Mouse (Mus musculus): ENCODE data around the gene Ugt1a2. TPM values are rescaled to one million over a fixed set of nuclear protein-coding genes. Genes with fewer than 3 reads are reported as not detected.

Ugt1a2 gene
- total RNA-seq, 2 experiments from 2014 or later: 1.2 TPM; not detected in 1

- no peak for ATAC-seq (replicated peaks; ENCODE audit: poor library complexity, severe bottlenecking)
These were observed 55.1 kb downstream of the Ugt1a2 start for GRCm38 (mm10) chr1:88255466-88255857.

- no peak for ATAC-seq (replicated peaks; ENCODE audit: poor library complexity, severe bottlenecking)
These were observed 55.8 kb downstream of the Ugt1a2 start for GRCm38 (mm10) chr1:88255989-88256754.

GRCm38 (mm10) chr1:88256886-88257663, 56.7 kb downstream of the Ugt1a2 start:
- no peak for ATAC-seq (replicated peaks; ENCODE audit: poor library complexity, severe bottlenecking)

DNA sequence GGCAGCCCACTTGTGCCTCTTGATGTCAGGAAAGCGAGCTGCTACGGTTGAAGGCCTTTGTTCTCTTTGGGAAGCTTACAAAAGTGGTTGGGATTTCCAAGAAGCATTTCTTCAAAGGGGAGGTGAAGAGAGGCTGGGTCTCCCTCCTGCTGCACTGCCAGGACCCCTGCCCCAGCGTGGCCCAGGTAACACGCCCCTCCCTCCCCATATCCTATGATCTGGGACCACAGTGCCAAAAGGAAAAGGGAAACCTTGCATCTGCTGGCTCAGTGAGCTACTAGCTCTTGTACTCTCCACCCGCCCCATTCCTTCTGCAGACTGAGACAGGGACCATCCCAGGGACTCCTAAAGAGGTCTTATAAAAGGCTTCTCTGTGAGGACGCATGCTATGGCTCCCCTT, 57.3 kb downstream of the Ugt1a2 start:
- no peak for ATAC-seq (replicated peaks; ENCODE audit: poor library complexity, severe bottlenecking)

DNA sequence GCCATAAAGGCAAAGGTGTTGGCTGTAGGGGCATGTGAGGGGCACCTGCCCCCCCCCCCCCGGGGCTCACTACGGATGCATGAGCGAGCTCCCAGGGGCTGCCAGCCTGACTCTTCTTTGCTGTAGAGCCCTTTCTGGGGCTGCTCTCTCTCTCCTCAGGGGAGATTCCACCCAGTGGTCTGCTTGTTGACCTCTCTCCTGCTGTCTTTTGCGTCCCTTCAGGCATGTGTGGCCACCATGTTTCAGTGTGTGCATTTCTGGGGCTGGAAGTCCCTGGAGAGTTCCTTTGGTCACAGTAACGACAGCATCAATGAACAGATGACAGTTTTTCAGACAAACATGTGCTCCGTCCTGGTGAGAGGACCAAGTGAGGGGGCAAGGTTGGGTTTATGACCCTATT, 58.0 kb downstream of the Ugt1a2 start:
- ATAC-seq (replicated peaks; ENCODE audit: poor library complexity, severe bottlenecking): no peak

GRCm38 (mm10) chr1:88258881-88259642, 58.7 kb downstream of the Ugt1a2 start:
- peak; percentile 6; the same call in 1 of the 2 replicates for ATAC-seq (replicated peaks; ENCODE audit: poor library complexity, severe bottlenecking)

- ATAC-seq (replicated peaks; ENCODE audit: poor library complexity, severe bottlenecking): no peak
These were observed 59.2 kb downstream of the Ugt1a2 start for GRCm38 (mm10) chr1:88259643-88260024.

DNA sequence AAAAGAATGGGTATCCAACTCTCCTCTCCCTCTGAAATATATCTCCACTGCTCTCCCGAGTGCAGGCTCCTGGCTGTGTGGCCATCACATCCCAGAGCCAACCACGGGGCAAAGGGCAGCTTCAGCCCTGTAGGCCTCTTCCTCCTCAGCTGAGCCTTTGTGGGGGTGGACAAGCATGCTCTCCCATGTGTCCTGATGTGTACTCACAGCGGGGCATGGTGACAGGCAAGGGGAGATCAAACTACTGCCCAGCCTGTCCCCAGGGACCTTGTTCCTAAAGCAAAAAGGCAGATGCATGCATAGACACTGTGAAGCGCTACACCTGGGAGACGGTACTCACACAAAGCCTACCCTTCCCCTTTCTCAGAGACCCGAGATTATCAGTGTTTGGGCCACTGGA, 59.7 kb downstream of the Ugt1a2 start:
- ATAC-seq (replicated peaks; ENCODE audit: poor library complexity, severe bottlenecking): peak; percentile 1

GRCm38 (mm10) chr1:88260604-88261377, 60.4 kb downstream of the Ugt1a2 start:
- ATAC-seq (replicated peaks; ENCODE audit: poor library complexity, severe bottlenecking): peak; percentile 34

DNA sequence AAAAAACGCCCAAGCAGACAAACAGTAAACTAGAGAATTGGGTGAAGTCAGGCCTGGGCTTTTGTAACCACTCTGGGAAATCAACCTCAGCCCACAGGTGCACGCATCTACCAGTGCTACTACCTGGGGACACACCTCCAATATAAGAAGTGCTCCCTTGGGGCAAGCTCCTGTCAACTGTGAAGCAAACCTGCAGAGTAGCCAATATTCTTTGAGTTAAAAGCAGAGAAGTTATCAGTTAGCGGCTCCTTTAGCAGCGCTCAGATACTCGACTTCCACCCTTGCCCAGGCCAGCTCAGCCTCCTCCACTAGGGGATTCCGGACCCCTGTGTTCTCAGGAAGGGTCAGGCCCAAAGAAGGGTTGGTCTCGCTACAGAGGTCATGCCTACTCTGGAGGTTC, 61.3 kb downstream of the Ugt1a2 start:
- ATAC-seq (replicated peaks; ENCODE audit: poor library complexity, severe bottlenecking): no peak

DNA sequence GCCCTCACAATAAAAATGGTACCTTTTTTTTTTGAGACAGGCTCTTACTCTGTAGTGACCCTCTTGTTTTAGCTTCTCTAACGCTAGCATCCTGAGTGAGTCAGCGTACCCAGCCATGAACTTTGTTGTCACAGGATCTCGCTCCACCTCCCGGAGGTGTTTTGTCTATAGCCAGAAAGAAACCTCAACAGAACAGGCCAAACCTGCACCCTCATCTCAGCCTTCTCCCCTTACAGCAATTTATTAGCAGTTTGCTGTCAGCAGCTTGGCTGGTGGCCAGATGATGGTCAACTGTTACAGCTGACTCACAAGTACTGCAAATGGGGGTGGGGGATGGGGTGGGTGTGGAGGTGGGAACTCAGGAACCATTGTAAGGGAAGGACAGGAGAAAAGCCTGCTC, 61.9 kb downstream of the Ugt1a2 start:
- ATAC-seq (replicated peaks; ENCODE audit: poor library complexity, severe bottlenecking): no peak

GRCm38 (mm10) chr1:88262961-88263360, 62.6 kb downstream of the Ugt1a2 start:
- no peak for ATAC-seq (replicated peaks; ENCODE audit: poor library complexity, severe bottlenecking)

DNA sequence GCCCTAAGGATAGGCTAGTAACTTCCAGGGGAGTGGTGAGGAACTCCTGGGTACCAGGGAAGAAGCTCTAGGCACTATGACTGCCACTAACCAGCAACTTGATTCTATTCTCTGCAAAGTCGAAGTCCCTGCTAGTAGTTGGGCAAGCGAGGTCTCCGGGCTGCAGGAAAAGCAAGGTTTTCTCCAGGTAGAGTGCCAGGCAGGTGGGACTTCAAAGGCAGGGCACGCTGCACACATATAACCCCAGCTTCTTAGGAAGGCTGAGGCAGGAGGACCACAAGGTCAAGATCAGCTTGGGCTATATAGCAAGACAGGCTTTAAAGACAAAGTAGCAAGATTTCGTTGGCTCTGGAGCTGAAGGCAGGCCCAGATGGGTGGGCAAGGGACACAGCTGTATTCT, 63.4 kb downstream of the Ugt1a2 start:
- no peak for ATAC-seq (replicated peaks; ENCODE audit: poor library complexity, severe bottlenecking)

GRCm38 (mm10) chr1:88264237-88264868, 64.0 kb downstream of the Ugt1a2 start:
- no peak for ATAC-seq (replicated peaks; ENCODE audit: poor library complexity, severe bottlenecking)

- no peak for ATAC-seq (replicated peaks; ENCODE audit: poor library complexity, severe bottlenecking)
These were observed 64.5 kb downstream of the Ugt1a2 start for GRCm38 (mm10) chr1:88264869-88265240.

GRCm38 (mm10) chr1:88266123-88266522, 65.7 kb downstream of the Ugt1a2 start:
- no peak for ATAC-seq (replicated peaks; ENCODE audit: poor library complexity, severe bottlenecking)

DNA sequence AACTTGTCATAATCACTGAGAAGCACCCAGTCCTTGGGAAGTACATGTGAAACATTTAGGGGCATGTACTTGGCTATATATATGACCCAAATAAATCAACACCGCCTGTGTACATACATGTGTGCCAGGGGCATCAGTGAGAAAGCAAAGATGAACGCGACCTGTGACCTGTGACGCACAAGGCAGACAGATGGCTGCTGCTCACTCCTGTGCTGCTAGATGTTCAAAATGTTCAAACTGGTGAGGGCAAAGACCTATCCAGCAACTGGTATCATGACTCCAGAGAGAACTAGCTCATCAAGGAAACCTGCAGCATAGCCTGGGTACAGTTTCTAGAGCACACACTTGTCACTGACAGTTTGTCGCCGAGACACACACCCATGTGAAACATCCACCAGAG, 67.1 kb downstream of the Ugt1a2 start:
- ATAC-seq (replicated peaks; ENCODE audit: poor library complexity, severe bottlenecking): no peak

GRCm38 (mm10) chr1:88268070-88268469, 67.7 kb downstream of the Ugt1a2 start:
- no peak for ATAC-seq (replicated peaks; ENCODE audit: poor library complexity, severe bottlenecking)

Data from granulocyte monocyte progenitor cell, adult 5-6 weeks (primary cell).